Mouse (Mus musculus) thymus, postnatal 25 days (tissue): ENCODE results near the gene Fosl1.

Experiments used
- DNase-seq: peaks from one replicate; pipeline ENCODE4 v3.0.0; 2022

Gene Fosl1

GRCm38 (mm10) chr19:5459019-5459418 is 11.7 kb downstream of the Fosl1 start:
- no peak for DNase-seq

GRCm38 (mm10) chr19:5459896-5460295 is 12.5 kb downstream of the Fosl1 start:
- no peak for DNase-seq

GRCm38 (mm10) chr19:5460465-5460911 is 13.1 kb downstream of the Fosl1 start, which contains the start of gene Fibp:
Gene Fibp, plus strand, starts transcription at chr19:5460615.
- peak; percentile 81 for DNase-seq

GRCm38 (mm10) chr19:5461411-5461810 is 14.1 kb downstream of the Fosl1 start:
- DNase-seq: no peak

- DNase-seq: no peak
Observed at GRCm38 (mm10) chr19:5463212-5463611, 15.9 kb downstream of the Fosl1 start.

- DNase-seq: peak; percentile 77
Observed at GRCm38 (mm10) chr19:5463791-5464562, 16.6 kb downstream of the Fosl1 start.

GRCm38 (mm10) chr19:5465037-5465436 is 17.7 kb downstream of the Fosl1 start:
- DNase-seq: no peak

GRCm38 (mm10) chr19:5466916-5467500 is 19.7 kb downstream of the Fosl1 start:
- no peak for DNase-seq

GRCm38 (mm10) chr19:5468374-5468773 is 21.0 kb downstream of the Fosl1 start, which contains the start of gene Ctsw:
Gene Ctsw, minus strand, starts transcription at chr19:5468507.
- peak; percentile 73 for DNase-seq

- DNase-seq: no peak
Observed at GRCm38 (mm10) chr19:5471846-5472245, 24.5 kb downstream of the Fosl1 start.

GRCm38 (mm10) chr19:5472857-5473256 is 25.5 kb downstream of the Fosl1 start:
- no peak for DNase-seq

- DNase-seq: peak; percentile 72
Observed at GRCm38 (mm10) chr19:5473720-5474119, 26.4 kb downstream of the Fosl1 start, which contains the start of gene Efemp2. Gene Efemp2, plus strand, starts transcription at chr19:5473954.

GRCm38 (mm10) chr19:5474281-5475068 is 27.1 kb downstream of the Fosl1 start:
- no peak for DNase-seq

GRCm38 (mm10) chr19:5475069-5475714 is 27.8 kb downstream of the Fosl1 start:
- no peak for DNase-seq

- DNase-seq: no peak
Observed at GRCm38 (mm10) chr19:5477004-5477667, 29.8 kb downstream of the Fosl1 start.

- DNase-seq: no peak
Observed at GRCm38 (mm10) chr19:5477668-5478300, 30.4 kb downstream of the Fosl1 start.

- DNase-seq: no peak
Observed at GRCm38 (mm10) chr19:5480016-5480415, 32.7 kb downstream of the Fosl1 start.

GRCm38 (mm10) chr19:5481398-5481797 is 34.1 kb downstream of the Fosl1 start:
- DNase-seq: no peak

- no peak for DNase-seq
Observed at GRCm38 (mm10) chr19:5483386-5484359, 36.3 kb downstream of the Fosl1 start.

- no peak for DNase-seq
Observed at GRCm38 (mm10) chr19:5484496-5484895, 37.1 kb downstream of the Fosl1 start.

GRCm38 (mm10) chr19:5485371-5485770 is 38.0 kb downstream of the Fosl1 start:
- no peak for DNase-seq
